Mouse (Mus musculus) liver, adult 2 months (tissue): ENCODE measurements at regions not wholly inside any gene's neighbourhood (a gene's known extent, or its start where the extent isn't known, plus 50 kb on each side); places are given as distances from the start of the nearest gene placed in this dataset.

Experiments used
- CTCF ChIP-seq: fragments of 200-500 bp; IDR thresholded peaks from 2 replicates; pipeline ENCODE4 v1.5.1; 2011; ENCODE audit warnings: low read depth, low read length, control low read depth
- POLR2A ChIP-seq: fragments of 200-500 bp; IDR thresholded peaks from 2 replicates; pipeline ENCODE4 v1.6.1; 2011; ENCODE audit warnings: low read length, control low read depth; ENCODE audit not compliant: insufficient read depth; ENCODE audit errors: extremely low read depth

DNA sequence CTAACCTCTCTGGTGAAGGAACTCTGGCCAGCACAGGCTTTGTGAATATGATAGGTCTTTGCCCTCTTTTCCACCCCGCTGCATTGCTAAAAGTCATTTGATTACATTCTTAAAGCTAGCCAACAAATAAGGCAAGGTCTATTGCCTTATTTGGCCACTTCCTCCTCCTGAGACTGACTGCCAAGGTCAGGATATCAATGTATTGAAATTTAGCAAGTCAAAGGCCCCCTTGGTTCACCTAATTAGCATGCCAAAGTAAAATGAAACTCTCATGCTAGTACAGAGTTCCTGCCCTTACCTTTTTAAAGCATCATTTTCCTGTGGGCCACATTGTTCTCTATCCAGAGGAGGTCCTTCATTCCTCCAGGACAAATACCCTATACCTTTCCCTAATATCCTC is 469.6 kb upstream of the A730009L09Rik start:
- TF ChIP-seq POLR2A (no peak), CTCF (no peak)
